Mouse (Mus musculus) kidney, adult 18-20 months (tissue): ENCODE data around the gene Rbfox1.

Source experiments
- DNase-seq: peaks from one replicate; pipeline ENCODE4 v3.0.0; 2021

The Rbfox1 gene

GRCm38 (mm10) chr16:6508924-6509323 lies 623.8 kb downstream of the Rbfox1 start:
- DNase-seq: no peak

GRCm38 (mm10) chr16:6519474-6519873 lies 634.3 kb downstream of the Rbfox1 start:
- no peak for DNase-seq

DNA sequence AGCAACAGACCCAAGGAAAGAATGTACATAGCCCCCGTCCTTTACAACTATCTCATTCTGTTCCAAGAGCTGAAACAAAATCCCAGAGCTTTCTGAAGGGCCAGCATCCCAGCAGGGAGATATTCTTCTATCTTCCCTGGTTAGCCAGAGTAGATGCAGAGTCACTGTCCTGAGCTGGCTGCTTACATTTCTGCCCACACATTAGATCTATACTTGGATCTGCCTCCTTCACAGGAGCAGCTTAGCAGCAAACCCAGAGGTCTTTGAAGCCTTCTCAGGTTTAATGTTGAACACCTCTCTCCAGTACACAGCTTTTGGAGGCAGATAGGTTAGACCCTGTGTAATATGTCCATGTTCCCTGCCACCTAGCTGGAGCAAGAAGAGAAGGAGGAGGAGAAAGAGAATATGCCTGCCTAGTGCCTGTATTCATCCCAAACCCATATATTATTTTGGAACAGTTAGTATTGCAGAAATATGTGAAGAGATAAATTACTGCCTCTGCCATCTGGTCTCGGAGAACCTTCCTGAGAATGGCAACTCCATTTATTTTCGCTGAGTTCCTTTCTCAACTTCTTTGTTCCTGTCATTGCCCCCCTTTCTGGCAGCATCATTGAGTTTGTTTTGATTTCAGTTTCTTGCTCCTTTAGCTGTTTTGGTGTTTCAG lies 640.5 kb downstream of the Rbfox1 start:
- no peak for DNase-seq

- no peak for DNase-seq
These were observed 646.3 kb downstream of the Rbfox1 start for GRCm38 (mm10) chr16:6531459-6531858.

DNA sequence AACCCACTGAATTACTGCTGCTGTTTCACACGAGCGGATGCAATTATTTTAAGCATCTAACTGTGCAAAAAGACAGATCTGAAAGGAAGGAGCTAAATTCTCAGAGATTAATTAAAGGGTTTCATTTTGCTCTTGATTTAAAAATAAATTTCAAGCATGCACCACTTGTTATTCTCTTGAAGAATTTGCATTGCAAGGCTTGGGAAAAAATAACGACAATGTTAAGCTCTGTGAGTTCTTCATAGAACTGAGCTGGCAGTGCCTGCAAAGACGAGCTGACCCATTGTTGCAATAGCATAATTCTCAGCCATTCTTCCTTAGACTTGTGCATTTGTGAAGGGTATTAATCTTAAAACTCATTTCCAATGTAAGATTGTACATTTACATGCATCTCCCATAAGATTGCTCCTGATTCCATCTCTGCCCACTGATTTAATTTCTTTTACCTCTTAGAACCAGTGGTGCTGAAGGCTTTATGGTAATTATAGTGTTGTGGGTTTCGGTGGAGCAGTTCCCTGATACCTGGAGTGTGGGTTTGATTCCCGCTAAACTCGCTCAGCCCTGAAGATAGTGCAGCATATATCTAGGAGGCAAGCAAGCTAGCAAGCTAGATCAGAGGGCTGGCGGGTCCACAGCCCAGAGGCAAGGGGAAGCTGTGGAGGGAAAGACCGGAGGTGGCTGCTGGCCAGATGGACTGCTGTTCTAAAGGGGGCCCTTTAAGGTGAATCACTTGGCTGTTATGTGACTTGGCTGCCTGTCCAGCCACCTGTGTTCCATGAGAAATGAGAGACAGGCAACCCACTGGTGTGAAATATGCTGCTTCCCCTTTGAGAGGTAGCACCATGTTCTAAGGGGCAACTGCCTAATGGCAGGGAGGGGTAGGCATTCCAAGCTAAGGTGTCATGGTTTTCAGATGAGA lies 647.2 kb downstream of the Rbfox1 start:
- no peak for DNase-seq

DNA sequence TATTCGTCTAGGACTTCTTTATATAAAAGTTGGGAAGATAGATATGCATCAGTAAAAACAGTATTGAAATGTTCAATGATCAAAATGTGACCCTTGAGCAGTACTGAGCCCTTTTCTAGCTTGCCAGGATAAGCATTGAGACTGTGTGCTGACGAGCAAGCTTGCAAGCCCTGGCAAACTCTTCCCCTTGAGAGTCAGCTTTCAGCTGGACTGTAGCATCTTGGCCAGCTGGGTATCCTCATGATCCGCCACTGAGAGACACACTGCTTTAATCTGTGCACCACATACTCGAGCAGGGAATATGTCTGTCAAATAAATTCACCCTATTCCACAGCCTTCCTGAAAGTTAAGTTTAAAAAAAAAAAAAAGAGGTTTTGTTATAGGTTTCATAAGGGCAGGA lies 670.6 kb downstream of the Rbfox1 start:
- no peak for DNase-seq

DNA sequence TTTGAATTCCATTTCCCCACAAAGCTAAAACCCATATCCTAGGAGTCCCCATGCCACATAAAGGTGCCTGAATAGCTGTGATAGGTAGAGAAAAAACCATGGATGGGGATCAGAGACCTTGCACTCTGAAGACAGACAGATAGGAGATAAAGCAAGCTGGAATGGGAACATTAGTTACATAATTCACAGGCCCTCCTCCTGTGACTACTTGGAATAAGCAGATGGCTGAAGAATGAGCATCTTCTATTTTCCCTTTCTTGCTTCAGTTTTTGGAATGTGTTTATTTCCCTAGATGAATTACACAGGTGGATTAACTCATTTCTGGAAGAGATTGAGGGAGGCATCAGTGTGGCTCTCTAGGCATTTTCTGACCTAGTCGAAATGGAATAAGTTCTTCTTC lies 672.6 kb downstream of the Rbfox1 start:
- no peak for DNase-seq

- no peak for DNase-seq
These were observed 699.5 kb downstream of the Rbfox1 start for GRCm38 (mm10) chr16:6584700-6585099.

DNA sequence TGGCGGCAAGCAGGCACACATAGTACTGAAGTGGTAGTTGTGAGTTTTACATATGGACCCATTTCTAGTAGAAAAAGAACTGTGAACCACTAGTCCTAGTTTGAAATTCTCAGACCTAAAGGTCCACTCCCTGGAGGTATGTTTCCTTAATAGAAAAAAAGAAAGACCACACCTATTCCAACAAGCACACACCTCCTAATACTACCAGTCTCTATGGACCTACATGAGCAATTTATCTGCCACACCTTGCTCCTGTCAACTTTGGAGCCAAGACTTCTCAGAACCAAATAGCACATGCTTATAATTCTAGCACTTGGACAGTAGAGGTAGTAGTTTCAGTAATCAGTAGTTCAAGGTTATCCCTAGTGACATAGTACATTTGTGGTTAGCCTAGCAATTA lies 700.0 kb downstream of the Rbfox1 start:
- DNase-seq: no peak

- no peak for DNase-seq
These were observed 731.4 kb downstream of the Rbfox1 start for GRCm38 (mm10) chr16:6616526-6616925.

- no peak for DNase-seq
These were observed 755.2 kb downstream of the Rbfox1 start for GRCm38 (mm10) chr16:6640330-6640729.

DNA sequence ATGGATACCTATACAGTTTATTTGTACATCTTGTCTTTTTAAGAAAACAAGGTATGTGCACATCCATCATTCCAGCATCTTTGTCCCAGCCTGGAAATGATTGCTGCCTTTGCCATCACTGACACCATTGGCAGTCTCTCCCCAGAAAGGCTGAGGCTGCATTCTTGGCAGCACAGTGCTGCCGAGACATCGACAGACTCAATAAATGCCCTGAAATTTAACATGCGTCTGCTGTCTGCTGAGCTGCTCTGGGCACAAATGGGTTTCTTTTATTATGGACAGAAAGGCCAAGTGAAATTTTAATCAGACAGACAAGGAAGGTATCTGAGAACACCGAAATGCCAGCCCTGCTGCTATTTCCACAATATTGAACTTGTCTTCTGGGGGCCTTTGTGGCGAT lies 761.8 kb downstream of the Rbfox1 start:
- no peak for DNase-seq

DNA sequence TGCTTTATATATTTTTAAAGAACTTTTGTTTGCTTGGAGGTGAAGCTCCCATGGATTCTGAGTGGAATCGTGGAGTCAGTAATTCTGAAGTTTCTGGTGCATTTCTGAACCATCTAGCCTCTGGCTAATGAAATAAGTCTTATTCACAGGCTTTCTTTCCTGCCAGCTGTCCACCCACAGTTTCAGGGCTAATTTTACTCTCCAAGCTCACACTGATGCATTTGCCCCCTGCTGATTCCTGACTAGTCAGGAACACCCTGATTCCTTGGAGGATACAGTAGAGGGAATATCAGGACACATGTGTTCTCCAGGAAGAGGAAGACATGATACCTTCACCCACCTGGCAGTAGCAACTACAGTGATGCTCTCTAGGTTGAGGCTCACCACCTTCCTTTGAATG lies 763.6 kb downstream of the Rbfox1 start:
- no peak for DNase-seq

- no peak for DNase-seq
These were observed 773.4 kb downstream of the Rbfox1 start for GRCm38 (mm10) chr16:6658594-6658993.

- DNase-seq: no peak
These were observed 801.1 kb downstream of the Rbfox1 start for GRCm38 (mm10) chr16:6686076-6686757.

DNA sequence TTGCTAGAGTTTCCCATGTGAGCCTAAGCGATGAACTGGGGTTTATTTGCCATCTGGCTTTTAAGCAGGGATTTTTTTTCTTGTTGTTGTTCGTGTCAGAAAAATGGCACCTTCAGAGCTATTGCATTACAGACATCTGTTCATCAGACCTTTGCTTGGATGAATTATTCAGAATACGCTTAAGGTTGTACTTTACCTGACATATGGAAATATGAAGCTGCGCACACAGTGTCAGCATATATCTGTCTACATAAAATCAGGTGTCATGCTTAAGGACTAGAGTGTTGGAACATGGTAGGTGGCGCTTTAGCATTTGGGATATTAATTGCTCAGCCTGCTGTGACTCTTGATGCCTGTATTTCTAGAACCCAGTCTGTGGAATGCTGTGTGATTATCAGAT lies 819.7 kb downstream of the Rbfox1 start:
- DNase-seq: no peak

DNA sequence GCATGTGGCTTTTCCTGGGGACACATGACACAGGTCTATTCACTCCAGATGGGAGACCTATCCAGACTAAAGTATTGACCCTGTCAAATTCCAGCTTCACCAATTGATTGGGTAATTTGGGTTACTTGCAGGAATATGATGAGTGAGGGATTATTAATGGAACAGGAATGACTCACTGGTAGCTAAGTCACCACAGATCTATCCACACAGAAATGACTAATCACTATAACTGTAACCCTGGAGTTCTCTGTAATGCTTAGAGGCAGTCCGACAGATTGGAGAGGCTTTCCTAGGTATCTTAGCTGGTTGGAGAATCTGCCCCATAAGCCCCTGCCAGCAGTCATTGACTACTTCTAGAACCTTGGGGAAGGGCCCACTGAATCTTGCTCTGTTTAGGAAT lies 827.2 kb downstream of the Rbfox1 start:
- DNase-seq: no peak

- no peak for DNase-seq
These were observed 830.1 kb downstream of the Rbfox1 start for GRCm38 (mm10) chr16:6715245-6715644.

GRCm38 (mm10) chr16:6716214-6716911 lies 831.2 kb downstream of the Rbfox1 start:
- no peak for DNase-seq

DNA sequence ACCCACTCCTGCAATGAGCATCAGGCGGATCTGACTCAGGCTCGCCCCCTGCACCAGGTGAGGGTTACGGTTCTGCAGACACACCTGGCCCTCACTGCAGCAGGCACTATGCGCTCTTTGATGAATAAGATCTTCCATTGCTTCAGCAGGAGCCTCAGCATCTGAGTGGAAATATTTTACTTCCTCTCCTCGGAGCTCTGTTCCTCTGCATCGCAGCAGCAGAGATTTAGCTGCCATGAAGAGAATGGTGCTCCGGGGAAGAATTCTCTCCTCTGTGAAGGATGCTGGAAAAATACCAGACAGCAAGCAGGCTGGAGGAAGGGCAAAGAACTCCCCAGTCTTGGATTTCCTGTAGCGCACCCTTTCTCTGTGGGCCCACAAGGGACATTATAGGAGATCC lies 833.9 kb downstream of the Rbfox1 start:
- DNase-seq: no peak

DNA sequence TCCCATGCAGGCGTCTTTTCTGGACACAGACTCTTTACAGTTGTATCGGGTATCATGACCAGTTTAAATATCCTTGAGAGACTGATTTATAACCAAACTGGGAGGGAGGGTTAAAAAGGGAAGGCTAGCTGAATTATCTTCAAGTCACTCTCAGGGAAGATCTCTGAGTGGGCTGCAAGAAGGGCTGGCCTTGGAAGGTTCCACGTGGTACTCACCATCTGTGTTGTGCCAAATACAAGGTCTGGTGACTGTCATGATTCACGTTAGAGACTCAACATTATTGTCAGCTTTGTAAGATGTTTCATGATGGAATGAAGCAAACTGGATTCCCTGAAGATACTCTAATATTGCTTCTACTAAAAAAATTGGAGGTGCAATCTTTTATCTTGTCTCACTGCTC lies 847.5 kb downstream of the Rbfox1 start:
- no peak for DNase-seq

DNA sequence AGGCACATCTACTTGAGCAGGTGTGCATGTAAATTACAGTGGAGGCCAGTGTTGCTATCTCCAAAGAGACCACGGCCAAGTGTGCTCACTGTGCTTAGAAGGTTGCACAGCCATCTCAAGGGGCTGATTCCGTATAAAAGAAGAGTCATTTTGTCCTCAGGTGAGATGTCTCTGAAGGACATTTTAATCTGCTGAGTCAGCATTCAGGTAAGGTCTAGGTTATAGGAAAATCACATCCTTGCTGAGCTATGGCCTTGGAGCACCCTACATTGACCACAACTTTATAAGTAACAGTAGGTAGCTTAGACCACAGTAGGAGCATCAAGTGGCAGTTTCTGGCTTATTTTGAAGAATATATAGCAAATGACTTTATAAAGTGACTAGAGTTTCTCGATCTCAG lies 848.3 kb downstream of the Rbfox1 start:
- DNase-seq: no peak

- no peak for DNase-seq
These were observed 851.4 kb downstream of the Rbfox1 start for GRCm38 (mm10) chr16:6736566-6736965.
